Mouse (Mus musculus): ENCODE results near the gene Hmgn2. TPM values are rescaled to one million over a fixed set of nuclear protein-coding genes. Genes with fewer than 3 reads are reported as not detected.
"Not testable (repeated sequence)": the region's sequence is repeated elsewhere in the genome, so short reads cannot be mapped to it uniquely, and the experiment has no call there.

Gene Hmgn2
- polyA plus RNA-seq, 1 experiment from 2014 or later = 1,711 TPM

GRCm38 (mm10) chr4:133923743-133924142 is 44.7 kb downstream of the Hmgn2 start:
- H3K36me3 ChIP-seq (ENCODE audit: control insufficient read depth, insufficient read depth, low read length) = no peaks in the 10 kb centered on the region
- H3K27me3 ChIP-seq (ENCODE audit: control insufficient read depth, insufficient read depth, low read length) = no peaks in the 10 kb centered on the region
- no peak for ATAC-seq (ENCODE audit: insufficient number of reproducible peaks, insufficient read depth, low FRiP score, low read depth)
- no peak overlapping the region for H3K4me2 ChIP-seq (ENCODE audit: low read length)
- no peaks in the 10 kb centered on the region for H3K9me3 ChIP-seq (ENCODE audit: control insufficient read depth, low read length)
- H3K4me1 ChIP-seq (ENCODE audit: control insufficient read depth in 2 of 2, insufficient read depth in 2 of 2, low read length in 2 of 2) = peaks cover 4 to 6% of the 10 kb centered on the region in 2 experiments; a peak in 3 of 4 replicates
- no peak overlapping the region for H3K9ac ChIP-seq (ENCODE audit: low read length)
- no peak overlapping the region for H3K4me3 ChIP-seq (ENCODE audit: control insufficient read depth in 1 of 2, insufficient read depth in 1 of 2, low read depth in 1 of 2, low read length in 2 of 2)
- WGBS = 82% methylated on average over 5 of the region's 5 CpGs
- H3K27ac ChIP-seq (replicated peaks in 1 of 2; ENCODE audit: control insufficient read depth in 1 of 2, insufficient read depth in 1 of 2, low read depth in 2 of 2, low read length in 2 of 2) = no peak overlapping the region

- ATAC-seq (ENCODE audit: insufficient number of reproducible peaks, insufficient read depth, low FRiP score, low read depth); H3K27me3 ChIP-seq (ENCODE audit: control insufficient read depth, insufficient read depth, low read length); H3K4me3 ChIP-seq (ENCODE audit: control insufficient read depth in 1 of 2, insufficient read depth in 1 of 2, low read depth in 1 of 2, low read length in 2 of 2); H3K36me3 ChIP-seq (ENCODE audit: control insufficient read depth, insufficient read depth, low read length); H3K27ac ChIP-seq (replicated peaks in 1 of 2; ENCODE audit: control insufficient read depth in 1 of 2, insufficient read depth in 1 of 2, low read depth in 2 of 2, low read length in 2 of 2); H3K4me1 ChIP-seq (ENCODE audit: control insufficient read depth in 2 of 2, insufficient read depth in 2 of 2, low read length in 2 of 2); H3K4me2 ChIP-seq (ENCODE audit: low read length); H3K9ac ChIP-seq (ENCODE audit: low read length); H3K9me3 ChIP-seq (ENCODE audit: control insufficient read depth, low read length): not testable (repeated sequence)
- 83% methylated on average over 11 of the region's 23 CpGs for WGBS
Measured at GRCm38 (mm10) chr4:133918093-133918825, 50.2 kb downstream of the Hmgn2 start.

Other genes starting within 250 kb of the Hmgn2 start
- 28.1 and 28.2 TPM in 2 replicates for gene Arid1a, start 211.9 kb downstream of the Hmgn2 start, polyA plus RNA-seq (2014; fragmentation: Nextera tagmentation; extraction: Ambion mirVana)
- 15.9 and 16.9 TPM in 2 replicates for gene Rps6ka1, start 80.9 kb downstream of the Hmgn2 start, polyA plus RNA-seq (2014; fragmentation: Nextera tagmentation; extraction: Ambion mirVana)
- 37.4 and 38.3 TPM in 2 replicates for gene Dhdds, start 32.3 kb upstream of the Hmgn2 start, polyA plus RNA-seq (2014; fragmentation: Nextera tagmentation; extraction: Ambion mirVana)
- gene Lin28a, start 50.2 kb upstream of the Hmgn2 start, polyA plus RNA-seq (2014; fragmentation: Nextera tagmentation; extraction: Ambion mirVana) = 0.15 and 0.16 TPM in 2 replicates
- gene Zfp683, start 85.2 kb upstream of the Hmgn2 start, polyA plus RNA-seq (2014; fragmentation: Nextera tagmentation; extraction: Ambion mirVana) = not detected in 2 replicates
- gene Crybg2, start 92.2 kb upstream of the Hmgn2 start, polyA plus RNA-seq (2014; fragmentation: Nextera tagmentation; extraction: Ambion mirVana) = 0.12 TPM in 1 of 2 replicates, not detected in the other
- gene Cd52, start 126.4 kb upstream of the Hmgn2 start, polyA plus RNA-seq (2014; fragmentation: Nextera tagmentation; extraction: Ambion mirVana) = 10.7 and 16.4 TPM in 2 replicates
- 1.1 and 2.9 TPM in 2 replicates for gene Ubxn11, start 133.9 kb upstream of the Hmgn2 start, polyA plus RNA-seq (2014; fragmentation: Nextera tagmentation; extraction: Ambion mirVana)
- gene Sh3bgrl3, start 160.1 kb upstream of the Hmgn2 start, polyA plus RNA-seq (2014; fragmentation: Nextera tagmentation; extraction: Ambion mirVana) = 196 and 209 TPM in 2 replicates
- gene Cep85, start 218.5 kb upstream of the Hmgn2 start, polyA plus RNA-seq (2014; fragmentation: Nextera tagmentation; extraction: Ambion mirVana) = 35.4 and 37.0 TPM in 2 replicates
- gene Gm7534, start 234.4 kb upstream of the Hmgn2 start, polyA plus RNA-seq (2014; fragmentation: Nextera tagmentation; extraction: Ambion mirVana) = not detected in 2 replicates